Mouse (Mus musculus) 416B (cell line): Measurements from ENCODE around the gene Pacrg.

Experiments used
- DNase-seq: peaks from one replicate; pipeline ENCODE4 v3.0.0; 2011; ENCODE audit warnings: low read depth

The Pacrg gene

GRCm38 (mm10) chr17:10840148-10840707 is at the start of gene Pacrg, which contains the start of gene Prkn:
TSS of gene Pacrg (minus strand) at chr17:10840311.
TSS of gene Prkn (plus strand) at chr17:10840384.
- peak; percentile 89 for DNase-seq

DNA sequence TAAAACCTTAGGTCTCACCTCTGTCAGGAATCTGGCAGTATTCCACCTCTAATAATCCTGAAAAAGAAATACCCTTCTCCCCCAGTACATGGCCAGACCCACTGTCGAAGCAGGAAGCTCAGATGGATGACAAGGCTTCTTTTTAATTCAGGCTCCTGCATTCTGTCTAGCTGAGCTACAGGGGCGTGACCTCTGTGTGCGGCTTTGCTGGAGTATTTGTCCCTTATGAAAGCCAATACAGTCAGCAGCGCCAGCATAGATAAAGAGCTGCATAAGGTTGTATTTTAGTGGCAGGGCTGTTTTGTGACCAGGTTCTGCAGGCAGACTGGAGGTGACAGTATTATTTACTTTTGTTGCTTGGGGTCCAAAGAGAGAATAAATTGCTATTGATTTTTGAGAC is 47.8 kb upstream of the Pacrg start:
- no peak for DNase-seq

DNA sequence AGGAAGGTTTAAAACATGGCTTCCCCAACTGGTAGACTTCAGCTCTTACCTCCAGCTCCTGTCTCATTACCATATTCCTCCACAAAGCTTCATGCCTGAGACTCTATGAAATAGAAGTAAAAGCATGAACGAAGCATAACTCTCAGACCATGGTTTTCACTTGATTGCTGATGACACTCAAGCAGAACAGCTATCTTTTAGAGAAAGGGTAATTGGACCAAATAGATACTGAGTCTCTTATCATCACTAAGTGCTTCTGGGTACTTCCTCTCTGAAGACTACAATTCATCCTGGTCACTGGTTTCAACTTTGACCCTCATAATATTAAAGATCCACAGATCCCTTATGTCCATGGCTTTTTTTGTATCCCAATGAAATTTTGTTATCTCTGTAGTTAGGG is 42.1 kb upstream of the Pacrg start:
- DNase-seq = no peak

GRCm38 (mm10) chr17:10878986-10879385 is 38.9 kb upstream of the Pacrg start:
- no peak for DNase-seq

DNA sequence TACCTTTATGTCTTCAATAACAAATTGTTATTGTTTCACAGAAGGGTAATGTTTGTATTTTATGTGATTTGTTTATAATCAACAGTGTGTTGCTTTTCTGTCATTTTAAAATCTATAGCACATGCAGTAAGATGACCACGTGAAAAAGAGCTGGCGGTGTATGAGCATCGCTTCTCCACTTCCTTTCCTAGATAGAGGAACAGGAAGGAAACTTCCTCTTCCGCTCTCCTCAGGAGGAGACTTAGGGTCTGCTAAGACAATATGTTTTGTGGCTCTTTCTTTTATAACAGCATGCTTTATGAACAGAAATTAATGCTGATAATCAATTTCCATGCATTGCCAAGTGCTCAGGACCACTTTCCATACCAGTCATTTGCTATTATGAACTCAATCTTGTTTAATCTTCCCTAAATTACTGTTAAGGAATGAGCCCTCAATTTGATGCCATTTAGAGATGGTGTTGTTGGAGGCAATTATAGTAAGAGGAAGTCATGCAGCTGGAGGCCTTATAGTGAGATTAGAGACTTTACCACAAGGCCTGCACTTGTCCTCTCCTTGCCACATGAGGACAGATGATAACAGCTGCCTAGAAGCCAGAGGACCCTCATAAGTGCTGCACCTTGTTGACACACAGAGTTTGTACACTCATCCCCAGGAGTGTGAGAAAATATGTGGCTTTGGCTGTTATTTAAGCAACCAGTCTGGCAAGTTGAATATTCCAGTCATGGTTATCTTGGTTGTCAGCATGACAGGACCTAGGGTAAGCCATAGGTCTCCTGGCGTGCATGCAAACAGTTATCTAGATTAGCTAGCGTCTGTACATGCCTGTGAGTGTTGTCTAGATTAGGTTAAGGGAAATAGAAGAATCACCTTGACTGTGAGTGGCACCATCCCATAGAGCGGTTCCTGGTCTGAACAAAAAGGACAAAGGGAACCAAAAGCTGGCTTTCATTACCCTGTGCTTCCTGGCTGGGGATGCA is 34.4 kb upstream of the Pacrg start:
- no peak for DNase-seq

- no peak for DNase-seq
Observed at GRCm38 (mm10) chr17:10854207-10854606, 14.1 kb upstream of the Pacrg start.

- peak; percentile 13 for DNase-seq
Observed at GRCm38 (mm10) chr17:10840731-10841201, 655 bp upstream of the Pacrg start.

DNA sequence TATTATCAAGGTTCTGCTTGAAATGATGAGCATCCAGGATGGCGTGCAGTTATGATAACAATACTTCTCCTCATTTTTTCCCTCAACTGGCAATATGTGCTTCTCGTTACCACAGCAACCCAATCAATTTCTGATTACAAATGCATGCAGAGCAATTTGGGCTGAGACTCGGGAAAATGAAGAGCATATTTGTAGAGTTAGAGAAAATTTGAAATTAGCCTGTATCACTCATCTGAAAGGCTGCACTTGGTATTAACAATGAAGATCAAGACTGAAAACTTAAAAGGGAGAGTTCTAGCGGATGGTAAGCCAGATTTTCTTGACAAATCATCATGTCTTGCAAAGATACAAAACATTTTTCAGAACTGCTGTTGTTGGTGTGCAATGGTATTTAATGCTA is 21.1 kb downstream of the Pacrg start:
- DNase-seq = no peak

DNA sequence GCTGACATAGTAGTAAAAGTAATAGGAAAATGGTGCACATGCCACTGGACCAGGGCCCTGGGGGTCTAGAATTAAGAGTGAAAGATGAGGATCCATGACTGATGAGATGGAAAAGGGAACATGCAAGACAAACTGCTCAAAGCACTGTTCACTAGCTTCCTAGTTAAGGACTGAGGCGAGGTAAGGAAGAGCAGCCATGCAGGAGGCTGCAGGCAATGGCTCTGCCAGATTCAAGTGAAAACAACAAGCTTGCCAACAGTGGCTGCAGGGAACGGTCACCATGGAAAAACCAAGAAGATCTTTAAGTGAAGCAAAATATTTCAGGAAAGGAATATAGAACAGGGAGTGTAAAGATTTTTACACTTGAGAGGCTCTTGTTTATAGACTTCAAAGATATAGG is 31.5 kb downstream of the Pacrg start:
- DNase-seq = no peak

- DNase-seq = no peak
Observed at GRCm38 (mm10) chr17:10807261-10807998, 32.7 kb downstream of the Pacrg start.

- no peak for DNase-seq
Observed at GRCm38 (mm10) chr17:10806692-10807091, 33.4 kb downstream of the Pacrg start.

GRCm38 (mm10) chr17:10791661-10792060 is 48.5 kb downstream of the Pacrg start:
- no peak for DNase-seq

- no peak for DNase-seq
Observed at GRCm38 (mm10) chr17:10784401-10784920, 55.6 kb downstream of the Pacrg start.

GRCm38 (mm10) chr17:10776503-10776902 is 63.6 kb downstream of the Pacrg start:
- DNase-seq = no peak

GRCm38 (mm10) chr17:10774468-10774867 is 65.6 kb downstream of the Pacrg start:
- no peak for DNase-seq

GRCm38 (mm10) chr17:10772207-10772606 is 67.9 kb downstream of the Pacrg start:
- DNase-seq = no peak

- DNase-seq = no peak
Observed at GRCm38 (mm10) chr17:10769873-10770272, 70.2 kb downstream of the Pacrg start.

- DNase-seq = no peak
Observed at GRCm38 (mm10) chr17:10766735-10767406, 73.2 kb downstream of the Pacrg start.

DNA sequence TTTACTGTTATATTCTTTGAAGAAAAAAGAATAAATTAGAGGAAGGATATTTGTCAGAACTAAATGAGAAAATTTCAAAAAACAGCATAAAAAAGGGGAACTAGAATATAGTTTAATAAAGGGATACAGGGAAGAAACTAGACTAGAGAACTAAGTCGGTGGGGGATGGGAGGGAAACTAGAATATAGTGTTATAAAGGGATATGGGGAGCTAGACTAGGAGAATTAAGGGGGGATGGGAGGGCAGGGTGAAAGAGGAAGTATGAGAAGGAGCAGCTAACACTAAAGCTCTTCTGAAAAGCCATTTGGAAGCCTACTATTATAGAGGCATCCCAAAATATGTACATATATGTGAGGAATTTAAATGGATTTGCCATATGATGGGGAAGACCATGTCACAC is 75.8 kb downstream of the Pacrg start:
- no peak for DNase-seq

DNA sequence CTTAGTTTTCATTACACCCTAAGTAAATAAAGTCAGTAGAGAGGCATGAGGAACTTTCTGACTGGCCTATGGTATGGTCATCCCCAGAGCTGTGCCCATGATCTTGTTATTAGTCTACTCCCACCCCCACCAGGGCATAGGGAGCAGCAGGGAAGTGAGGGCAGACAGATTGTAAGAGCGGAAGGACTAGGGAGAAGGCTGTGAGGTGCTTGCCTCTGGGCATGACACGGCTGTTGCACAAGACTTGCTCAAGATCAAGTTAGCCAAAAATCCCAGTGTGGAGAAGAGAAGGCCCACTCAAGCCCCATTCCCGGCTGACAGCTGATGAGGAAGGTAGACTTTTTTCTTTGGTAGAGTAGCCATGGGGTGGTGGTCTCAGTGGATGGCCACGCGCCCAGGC is 82.7 kb downstream of the Pacrg start:
- DNase-seq = no peak

DNA sequence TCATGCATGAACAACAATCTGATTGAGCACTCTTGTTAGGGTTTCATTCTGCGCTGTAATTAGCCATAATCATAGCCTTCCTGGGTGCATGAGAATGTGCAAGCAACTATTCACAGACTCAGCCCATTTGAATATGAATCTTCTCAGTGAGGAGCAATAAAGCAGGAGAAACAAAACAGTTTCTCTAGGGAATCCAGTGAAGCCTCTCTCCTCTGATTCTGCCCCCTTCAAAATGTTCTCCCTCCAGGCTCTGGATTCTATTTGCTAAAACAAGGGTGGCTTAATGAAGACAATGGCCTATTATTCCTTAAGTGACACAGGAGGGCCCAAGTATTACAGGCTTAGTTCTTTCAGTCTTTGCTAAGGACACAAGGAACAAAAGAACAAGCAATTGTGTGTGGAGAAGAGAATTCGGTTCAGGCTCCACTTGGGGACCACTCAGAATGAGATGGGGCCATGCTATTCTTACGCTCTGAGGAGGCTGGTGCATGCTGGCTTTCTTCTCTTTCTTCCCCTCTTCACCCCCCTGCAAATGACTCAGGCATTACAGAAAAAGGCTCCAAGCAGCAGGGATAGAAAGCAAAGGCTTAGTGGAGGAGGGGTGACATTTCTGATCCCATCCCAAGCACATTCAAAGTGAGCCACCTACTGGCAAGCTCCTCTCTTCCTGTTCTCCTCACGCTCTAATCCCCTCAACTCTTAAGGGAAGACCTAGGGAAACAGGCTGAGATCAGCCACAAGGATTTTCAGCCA is 95.2 kb downstream of the Pacrg start:
- peak; percentile 1 for DNase-seq
